Mouse (Mus musculus): ENCODE data around the gene Clec2g.

Clec2g gene

GRCm38 (mm10) chr6:129027451-129028248 is 93.5 kb downstream of the Clec2g start:
- DNase-seq: no peak

DNA sequence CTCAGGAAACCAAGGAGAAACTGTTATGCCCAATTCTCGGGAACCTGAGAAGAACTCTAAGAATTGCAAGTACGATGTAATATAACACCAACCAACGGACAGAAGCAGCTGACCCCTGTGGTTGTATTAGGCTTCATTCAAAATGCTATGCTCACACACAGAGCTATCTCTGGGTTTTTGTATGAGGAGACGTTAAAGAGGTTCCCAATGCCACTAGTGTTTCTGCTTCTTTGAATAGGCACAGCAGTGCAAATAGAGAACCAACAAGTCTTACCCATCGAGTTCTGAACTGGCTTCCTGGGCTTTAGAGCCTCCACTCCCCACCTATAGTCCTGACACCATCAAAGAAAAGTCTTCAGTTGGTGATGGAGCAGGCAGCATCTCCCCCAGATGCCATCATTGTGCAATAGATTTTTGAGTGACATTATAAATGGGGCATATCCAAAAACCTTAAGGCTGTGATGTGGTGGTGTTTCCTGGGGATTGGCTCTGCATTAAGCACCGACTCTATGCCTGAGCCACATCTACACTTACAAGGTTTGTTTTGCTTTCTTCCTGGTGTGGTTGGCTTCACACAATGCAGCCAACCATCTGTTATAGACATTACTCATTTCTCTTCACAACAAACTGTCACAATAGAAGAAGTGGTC is 96.1 kb downstream of the Clec2g start:
- no peak for DNase-seq

DNA sequence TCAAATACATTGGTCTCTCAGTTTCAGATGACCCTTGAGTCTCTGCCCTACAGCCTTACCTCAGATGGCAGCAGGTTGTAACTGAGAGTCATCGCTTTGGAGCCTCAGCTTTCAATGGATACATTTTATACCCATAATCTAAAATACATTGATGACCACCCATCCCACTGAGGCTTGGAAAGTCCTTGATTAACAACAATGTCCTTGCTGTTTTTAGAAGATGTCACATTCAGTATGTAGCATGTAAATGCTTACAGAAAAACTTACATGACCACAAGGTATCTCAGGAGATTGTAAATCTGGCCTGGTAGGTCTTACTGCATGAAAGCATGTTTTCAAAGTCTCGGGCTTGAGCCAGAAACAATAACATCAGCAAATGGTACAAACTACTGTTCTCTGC is 96.8 kb downstream of the Clec2g start:
- DNase-seq: no peak

GRCm38 (mm10) chr6:129033397-129033796 is 99.2 kb downstream of the Clec2g start:
- DNase-seq: peak in 1 of 2 experiments; percentile 20
